Mouse (Mus musculus): ENCODE measurements around the gene Mtap.

Gene Mtap

GRCm38 (mm10) chr4:89212178-89212577 is 75.3 kb downstream of the Mtap start:
- DNase-seq (ENCODE audit: low read depth): no peak

Measured in c-Kit-positive CD71-positive TER-119-negative erythroid progenitor cells, embryonic 14.5 days (primary cell).